Mouse (Mus musculus) myocyte (in vitro differentiated cells): ENCODE data around the gene Cav1. TPM values are rescaled to one million over a fixed set of nuclear protein-coding genes. Genes with fewer than 3 reads are reported as not detected.
A peak's percentile ranks its signal among the peaks of the same experiment; 100 is the strongest.

Source experiments
- H3K27me3 ChIP-seq: one replicate; pipeline ENCODE4 v1.6.1; 2011; ENCODE audit not compliant: control insufficient read depth, insufficient read depth, insufficient read length
- H3K36me3 ChIP-seq: one replicate; pipeline ENCODE4 v1.6.1; 2011; ENCODE audit not compliant: control insufficient read depth, insufficient read depth
- H3K4me2 ChIP-seq: one replicate; pipeline ENCODE4 v1.6.1; 2011; ENCODE audit warnings: low read depth, control low read depth
- H3K4me3 ChIP-seq: one replicate; pipeline ENCODE4 v1.5.1; 2011; ENCODE audit warnings: mild to moderate bottlenecking, control low read depth, moderate library complexity
- H3K79me2 ChIP-seq: one replicate; pipeline ENCODE4 v1.6.1; 2011; ENCODE audit not compliant: control insufficient read depth, insufficient read depth
- H3ac ChIP-seq: one replicate; pipeline ENCODE4 v1.6.1; 2011; ENCODE audit not compliant: control insufficient read depth, insufficient read length
- CEBPB ChIP-seq: IDR thresholded peaks from 2 replicates; pipeline ENCODE4 v1.6.1; 2011; ENCODE audit warnings: mild to moderate bottlenecking, moderate library complexity; ENCODE audit not compliant: poor library complexity, insufficient read depth, severe bottlenecking
- E2F4 ChIP-seq: IDR thresholded peaks from one replicate; pipeline ENCODE4 v1.6.1; 2011; ENCODE audit warnings: mild to moderate bottlenecking, control low read depth, moderate library complexity; ENCODE audit not compliant: insufficient read depth
- MAX ChIP-seq: IDR thresholded peaks from one replicate; pipeline ENCODE4 v1.6.1; 2011; ENCODE audit warnings: low read depth, mild to moderate bottlenecking, control low read depth
- MYOD1 ChIP-seq, 3 experiments: IDR thresholded peaks; one replicate each; pipeline ENCODE4 v1.6.1; 2011; ENCODE audit warnings: control low read depth in 2 of 3, low read depth in 2 of 3, mild to moderate bottlenecking in 2 of 3, moderate library complexity in 1 of 3; ENCODE audit not compliant: insufficient read length in 2 of 3, control insufficient read depth in 1 of 3
- MYOG ChIP-seq, 3 experiments: IDR thresholded peaks; one replicate each; pipeline ENCODE4 v1.6.1; 2011; ENCODE audit warnings: control low read depth in 2 of 3, low read depth in 2 of 3, mild to moderate bottlenecking in 2 of 3; ENCODE audit not compliant: insufficient read length in 2 of 3, control insufficient read depth in 1 of 3, insufficient read depth in 1 of 3
- POLR2A ChIP-seq: IDR thresholded peaks from one replicate; pipeline ENCODE4 v1.6.1; 2011; ENCODE audit warnings: low read depth, mild to moderate bottlenecking, control low read depth, moderate library complexity; ENCODE audit not compliant: insufficient read length
- POLR2AphosphoS2 ChIP-seq: IDR thresholded peaks from one replicate; pipeline ENCODE4 v1.6.1; 2011; ENCODE audit warnings: low read depth, control low read depth; ENCODE audit not compliant: insufficient read length
- REST ChIP-seq: IDR thresholded peaks from one replicate; pipeline ENCODE4 v1.6.1; 2011; ENCODE audit warnings: mild to moderate bottlenecking, control low read depth, moderate library complexity; ENCODE audit not compliant: insufficient read depth, insufficient read length
- SRF ChIP-seq: IDR thresholded peaks from one replicate; pipeline ENCODE4 v1.6.1; 2011; ENCODE audit warnings: low read depth; ENCODE audit not compliant: control insufficient read depth, insufficient read length
- TCF12 ChIP-seq: IDR thresholded peaks from one replicate; pipeline ENCODE4 v1.6.1; 2011; ENCODE audit warnings: mild to moderate bottlenecking, control low read depth; ENCODE audit not compliant: poor library complexity, insufficient read depth, severe bottlenecking
- TCF3 ChIP-seq: IDR thresholded peaks from one replicate; pipeline ENCODE4 v1.6.1; 2011; ENCODE audit warnings: low read depth, control low read depth; ENCODE audit not compliant: insufficient read length
- USF1 ChIP-seq: IDR thresholded peaks from one replicate; pipeline ENCODE4 v1.6.1; 2011; ENCODE audit warnings: low read depth, mild to moderate bottlenecking, control low read depth, moderate library complexity
- polyA plus RNA-seq: library from polyadenylated mRNA; unstranded; fragments of >200 nt; fragmentation: generic; extraction: Trizol; gene quantifications from one replicate; pipeline ENCODE4 v1.2.1, GENCODE M21; 2012; ENCODE audit warnings: missing spikeins

Gene Cav1
- polyA plus RNA-seq, 1 experiment = 64.7 TPM

DNA sequence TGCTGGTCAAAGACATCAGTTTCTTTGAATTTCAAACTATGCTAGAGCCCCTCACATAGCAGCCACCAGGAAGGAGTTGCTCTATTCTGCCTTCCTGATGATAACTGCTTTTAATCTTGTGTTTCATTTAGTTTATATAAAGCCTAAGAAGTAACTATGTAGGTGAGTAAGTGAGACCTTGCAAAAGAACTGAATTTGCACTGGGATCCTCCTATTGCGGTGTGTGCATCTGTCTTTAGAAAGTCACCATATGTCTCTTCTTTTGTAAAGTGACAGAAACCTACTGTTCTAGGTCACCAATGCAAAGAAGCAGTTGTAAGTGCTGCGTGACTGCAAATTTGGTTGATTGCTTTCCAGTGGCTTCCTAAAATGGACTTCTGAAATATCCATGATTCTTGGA lies 31.6 kb downstream of the Cav1 start:
- Histone ChIP-seq H3K79me2 (no peaks in the 10 kb centered on the region), H3K4me2 (no peak overlapping the region)
- no peak for TF ChIP-seq SRF
- no peak for TF ChIP-seq MYOD1 (IDR thresholded peaks at IDR 0.05; ENCODE audit: control insufficient read depth in 1 of 3, insufficient read length in 2 of 3, low read depth in 2 of 3)
- no peak for TF ChIP-seq MYOG (IDR thresholded peaks at IDR 0.05; ENCODE audit: control insufficient read depth in 1 of 3, insufficient read depth in 1 of 3, insufficient read length in 2 of 3, low read depth in 2 of 3)
- no peak for TF ChIP-seq POLR2A

DNA sequence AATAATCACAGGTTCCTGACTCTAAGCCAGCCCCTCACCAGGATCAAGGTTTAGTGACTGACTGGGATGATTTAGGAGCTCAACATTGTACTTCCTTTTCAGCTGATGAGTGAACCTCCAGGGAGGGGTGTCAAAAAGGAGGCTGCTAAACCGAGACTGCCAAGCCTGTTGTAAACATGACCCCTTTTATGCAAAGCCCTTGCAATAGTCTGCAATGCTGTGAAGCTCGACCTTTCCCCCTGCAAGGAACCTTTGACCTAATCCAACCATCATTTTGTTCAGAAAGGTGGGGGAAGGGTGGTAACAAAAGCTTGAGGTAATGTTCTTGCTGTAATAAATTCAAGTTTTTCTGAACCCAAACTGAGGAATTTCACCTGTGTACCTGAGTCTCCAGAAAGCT lies 34.3 kb downstream of the Cav1 start:
- no peak for TF ChIP-seq REST
- TF ChIP-seq SRF = no peak
- no peak for TF ChIP-seq TCF3
- no peaks in the 10 kb centered on the region for H3K79me2 ChIP-seq
- no peak overlapping the region for H3ac ChIP-seq
- H3K36me3 ChIP-seq = peaks cover 15% of the 10 kb centered on the region
- no peaks in the 10 kb centered on the region for H3K27me3 ChIP-seq
- H3K4me3 ChIP-seq = no peak overlapping the region
- no peak overlapping the region for H3K4me2 ChIP-seq

More for the DNA sequence above, 31.6 kb downstream of the Cav1 start:
- peaks cover 15% of the 10 kb centered on the region for H3K36me3 ChIP-seq
- H3ac ChIP-seq = no peak overlapping the region
- no peak overlapping the region for H3K4me3 ChIP-seq
- no peaks in the 10 kb centered on the region for H3K27me3 ChIP-seq

DNA sequence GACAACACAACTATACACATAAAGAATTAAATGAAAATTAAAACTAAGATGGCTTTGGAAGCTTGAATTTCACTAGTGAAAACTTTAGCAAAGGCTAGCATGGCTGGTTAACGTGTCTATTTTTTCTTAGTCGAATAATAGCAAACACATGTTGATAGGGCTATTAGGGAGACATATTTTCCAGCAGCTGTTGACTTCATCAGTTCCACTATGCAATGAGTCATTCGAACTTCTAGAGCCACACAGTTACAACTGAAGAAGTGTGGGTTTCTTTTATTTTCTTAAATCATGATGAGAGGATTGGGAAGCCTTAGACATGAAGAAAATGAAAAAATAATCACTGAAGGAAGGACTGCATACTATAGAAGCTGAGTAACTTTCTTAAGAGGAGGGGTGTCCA lies 41.9 kb downstream of the Cav1 start:
- Histone ChIP-seq H3ac (no peak overlapping the region), H3K27me3 (no peaks in the 10 kb centered on the region), H3K36me3 (no peaks in the 10 kb centered on the region), H3K4me2 (peak overlapping the region; percentile 35), H3K79me2 (no peaks in the 10 kb centered on the region), H3K4me3 (no peak overlapping the region)
- TF ChIP-seq SRF (no peak), MAX (peak; percentile 2), MYOD1 (IDR thresholded peaks at IDR 0.05; ENCODE audit: control insufficient read depth in 1 of 3, insufficient read length in 2 of 3, low read depth in 2 of 3) (peak in 1 of 3 experiments; percentile 11)

DNA sequence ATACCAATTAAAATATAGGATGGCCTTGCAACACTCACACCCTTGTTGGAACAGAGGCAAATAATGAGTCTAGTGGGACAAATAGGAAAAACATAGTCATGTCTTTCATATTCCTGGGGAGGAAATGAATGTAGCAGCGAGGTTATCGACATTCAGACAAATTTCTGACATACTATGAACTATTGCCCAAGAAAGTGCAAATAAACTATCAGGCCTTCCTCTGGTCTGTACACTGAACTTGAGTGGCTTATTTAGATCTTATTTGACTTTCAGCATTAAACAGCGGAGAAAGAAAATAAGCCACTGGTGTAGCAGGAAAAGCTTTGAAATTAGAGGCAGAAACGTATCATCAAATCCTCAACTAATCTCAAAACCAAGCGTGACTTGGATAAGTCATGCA lies 44.7 kb downstream of the Cav1 start:
- no peak overlapping the region for H3ac ChIP-seq
- no peaks in the 10 kb centered on the region for H3K27me3 ChIP-seq
- H3K4me3 ChIP-seq = no peak overlapping the region
- TF ChIP-seq POLR2AphosphoS2 (no peak), REST (no peak), CEBPB (no peak), MAX (no peak)
- H3K4me2 ChIP-seq = no peak overlapping the region
- no peaks in the 10 kb centered on the region for H3K79me2 ChIP-seq
- H3K36me3 ChIP-seq = no peaks in the 10 kb centered on the region

DNA sequence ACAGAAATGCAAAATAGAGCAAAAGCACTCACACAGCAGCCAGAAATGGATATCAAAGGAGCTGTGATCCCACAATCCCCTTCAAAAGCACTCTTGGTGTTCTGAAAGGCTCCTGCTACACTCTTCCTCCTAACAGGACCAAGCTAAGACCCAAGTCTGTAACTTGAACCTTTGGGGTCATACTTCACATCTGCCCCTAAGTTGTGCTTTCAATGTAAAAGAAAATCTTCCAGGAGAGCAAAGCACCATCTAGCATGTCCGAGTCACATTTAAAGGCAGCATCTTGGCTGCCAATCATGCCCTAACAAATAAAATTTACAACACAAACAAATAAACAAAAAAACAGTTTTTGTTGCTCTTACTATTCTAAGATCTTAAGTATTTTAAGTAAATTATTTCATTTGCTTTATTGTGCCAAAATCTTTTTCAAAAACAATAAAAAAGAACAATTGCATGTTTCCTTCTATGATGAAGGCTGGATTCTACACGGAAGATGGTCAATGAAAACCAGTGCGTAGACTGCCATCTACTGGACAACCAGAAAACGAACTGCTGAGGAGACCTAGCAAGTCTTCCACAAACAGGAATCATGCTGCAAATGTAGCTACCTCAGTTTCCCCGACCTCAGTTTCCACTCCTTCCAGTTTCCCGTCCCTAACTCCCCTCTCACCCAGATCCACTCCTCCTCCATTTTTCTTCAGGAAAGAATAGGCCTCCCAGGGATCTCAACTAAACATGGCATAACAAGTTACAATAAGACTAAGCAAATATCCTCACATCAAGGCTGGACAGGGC lies 53.0 kb downstream of the Cav1 start:
- H3K36me3 ChIP-seq = no peaks in the 10 kb centered on the region
- H3K4me2 ChIP-seq = no peak overlapping the region
- no peaks in the 10 kb centered on the region for H3K79me2 ChIP-seq
- no peaks in the 10 kb centered on the region for H3K27me3 ChIP-seq
- H3K4me3 ChIP-seq = no peak overlapping the region
- no peak overlapping the region for H3ac ChIP-seq
- TF ChIP-seq REST (no peak), TCF12 (no peak), POLR2AphosphoS2 (no peak), USF1 (no peak), POLR2A (no peak), MAX (no peak), TCF3 (no peak), MYOD1 (IDR thresholded peaks at IDR 0.05; ENCODE audit: control insufficient read depth in 1 of 3, insufficient read length in 2 of 3, low read depth in 2 of 3) (no peak), E2F4 (no peak), SRF (no peak), MYOG (IDR thresholded peaks at IDR 0.05; ENCODE audit: control insufficient read depth in 1 of 3, insufficient read depth in 1 of 3, insufficient read length in 2 of 3, low read depth in 2 of 3) (no peak), CEBPB (no peak)

DNA sequence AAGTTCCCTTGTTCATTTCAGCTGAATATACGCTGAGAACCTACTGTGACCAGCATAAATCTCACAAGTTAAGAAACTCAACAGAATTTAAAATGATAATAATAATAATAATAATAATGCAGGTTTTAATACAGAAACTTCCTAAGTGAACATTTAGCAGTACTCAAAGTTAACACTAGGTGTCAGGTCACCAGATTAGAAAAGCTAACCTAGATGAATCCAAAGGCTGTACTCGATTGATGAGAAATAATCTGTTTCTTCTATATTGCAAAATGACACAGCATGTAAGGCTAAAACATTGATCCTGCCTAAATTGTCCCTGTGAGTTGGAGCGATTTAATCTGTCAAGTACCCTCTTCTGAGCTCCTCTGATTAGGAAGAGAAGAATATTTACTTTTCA lies 56.6 kb downstream of the Cav1 start:
- Histone ChIP-seq H3K36me3 (no peaks in the 10 kb centered on the region), H3K79me2 (no peaks in the 10 kb centered on the region), H3K4me2 (no peak overlapping the region), H3ac (no peak overlapping the region), H3K4me3 (no peak overlapping the region), H3K27me3 (no peaks in the 10 kb centered on the region)
- TF ChIP-seq SRF (no peak), MAX (no peak), CEBPB (no peak), REST (no peak), POLR2AphosphoS2 (no peak), MYOG (IDR thresholded peaks at IDR 0.05; ENCODE audit: control insufficient read depth in 1 of 3, insufficient read depth in 1 of 3, insufficient read length in 2 of 3, low read depth in 2 of 3) (no peak), TCF3 (no peak), USF1 (no peak), E2F4 (no peak), POLR2A (no peak), TCF12 (no peak)
